Mouse (Mus musculus) left cerebral cortex, postnatal 36 days (tissue): ENCODE measurements around the gene Abcg1. TPM values are rescaled to one million over a fixed set of nuclear protein-coding genes. Genes with fewer than 3 reads are reported as not detected.

ENCODE experiments used
- DNase-seq, 2 experiments: peaks; one replicate each; pipeline ENCODE4 v3.0.0; 2021 to 2022; ENCODE audit warnings: low spot score in 2 of 2, mixed read lengths in 1 of 2
- intact Hi-C: fragments of 180-260 bp; cut with DNase I; formaldehyde crosslinking; loops from one replicate; pipeline ENCODE4 v1.15.1; 2025
- total RNA-seq, 2 experiments: library from RNA; stranded (reverse); gene quantifications; 2 replicates each; pipeline ENCODE4 v1.2.3; 2021

Abcg1 gene
- total RNA-seq, 2 experiments from 2014 or later, result 65.5 to 77.2 TPM

- intact Hi-C loops, result no loop called here
- DNase-seq, result no peak
These were observed 58.6 kb downstream of the Abcg1 start for GRCm38 (mm10) chr17:31116063-31116462.

- intact Hi-C loops, result loop anchor here (2.0 kb wide), 2 partner anchors 99 to 107 kb away; no protein-coding TSS in a partner anchor
- DNase-seq, result no peak
These were observed 60.5 kb downstream of the Abcg1 start for GRCm38 (mm10) chr17:31117946-31118345.

GRCm38 (mm10) chr17:31119429-31119828, 62.0 kb downstream of the Abcg1 start:
- intact Hi-C loops, result loop anchor here (2.0 kb wide), 2 partner anchors 101 to 109 kb away; no protein-coding TSS in a partner anchor
- DNase-seq, result peak; percentile 74 to 76

- intact Hi-C loops, result no loop called here
- DNase-seq, result no peak
These were observed 64.5 kb downstream of the Abcg1 start for GRCm38 (mm10) chr17:31121975-31122374.

- DNase-seq, result peak; percentile 42 to 53
- intact Hi-C loops, result no loop called here
These were observed 68.2 kb downstream of the Abcg1 start for GRCm38 (mm10) chr17:31125548-31126266.

- intact Hi-C loops, result no loop called here
- no peak for DNase-seq
These were observed 71.3 kb downstream of the Abcg1 start for GRCm38 (mm10) chr17:31128708-31129318.

- no peak for DNase-seq
- intact Hi-C loops, result no loop called here
These were observed 72.0 kb downstream of the Abcg1 start, which contains the start of gene Tff3 for GRCm38 (mm10) chr17:31129452-31129851. Gene Tff3, minus strand, starts transcription at chr17:31129646.

GRCm38 (mm10) chr17:31131269-31131821, 73.9 kb downstream of the Abcg1 start:
- peak in 1 of 2 experiments; percentile 46 for DNase-seq
- intact Hi-C loops, result no loop called here

GRCm38 (mm10) chr17:31133776-31134175, 76.3 kb downstream of the Abcg1 start:
- intact Hi-C loops, result no loop called here
- no peak for DNase-seq

GRCm38 (mm10) chr17:31134913-31135312, 77.4 kb downstream of the Abcg1 start:
- intact Hi-C loops, result no loop called here
- no peak for DNase-seq

GRCm38 (mm10) chr17:31136291-31136690, 78.8 kb downstream of the Abcg1 start:
- intact Hi-C loops, result no loop called here
- DNase-seq, result no peak

- intact Hi-C loops, result no loop called here
These were observed 79.3 kb downstream of the Abcg1 start for GRCm38 (mm10) chr17:31136821-31137220.

GRCm38 (mm10) chr17:31138398-31138797, 80.9 kb downstream of the Abcg1 start:
- intact Hi-C loops, result loop anchor here (2.0 kb wide), 1 partner anchor 48 kb away; no protein-coding TSS in a partner anchor
- peak; percentile 39 to 53 for DNase-seq

More at GRCm38 (mm10) chr17:31136821-31137220, 79.3 kb downstream of the Abcg1 start:
- DNase-seq, result no peak

GRCm38 (mm10) chr17:31142116-31142515, 84.6 kb downstream of the Abcg1 start:
- no peak for DNase-seq
- intact Hi-C loops, result no loop called here

GRCm38 (mm10) chr17:31144040-31145037, 86.9 kb downstream of the Abcg1 start, which contains the start of gene Tff2:
Gene Tff2, minus strand, starts transcription at chr17:31144282.
- DNase-seq, result no peak
- intact Hi-C loops, result no loop called here

- intact Hi-C loops, result no loop called here
These were observed 88.5 kb downstream of the Abcg1 start for GRCm38 (mm10) chr17:31145998-31146397.

GRCm38 (mm10) chr17:31152512-31152911, 95.0 kb downstream of the Abcg1 start:
- no peak for DNase-seq
- intact Hi-C loops, result no loop called here

More at GRCm38 (mm10) chr17:31145998-31146397, 88.5 kb downstream of the Abcg1 start:
- no peak for DNase-seq

GRCm38 (mm10) chr17:31152966-31153499, 95.6 kb downstream of the Abcg1 start:
- no peak for DNase-seq
- intact Hi-C loops, result no loop called here

- intact Hi-C loops, result no loop called here
- DNase-seq, result no peak
These were observed 96.3 kb downstream of the Abcg1 start for GRCm38 (mm10) chr17:31153785-31154184.
